8 mouse cellular contexts compared by ENCODE assay signal in the genomic region with DNA sequence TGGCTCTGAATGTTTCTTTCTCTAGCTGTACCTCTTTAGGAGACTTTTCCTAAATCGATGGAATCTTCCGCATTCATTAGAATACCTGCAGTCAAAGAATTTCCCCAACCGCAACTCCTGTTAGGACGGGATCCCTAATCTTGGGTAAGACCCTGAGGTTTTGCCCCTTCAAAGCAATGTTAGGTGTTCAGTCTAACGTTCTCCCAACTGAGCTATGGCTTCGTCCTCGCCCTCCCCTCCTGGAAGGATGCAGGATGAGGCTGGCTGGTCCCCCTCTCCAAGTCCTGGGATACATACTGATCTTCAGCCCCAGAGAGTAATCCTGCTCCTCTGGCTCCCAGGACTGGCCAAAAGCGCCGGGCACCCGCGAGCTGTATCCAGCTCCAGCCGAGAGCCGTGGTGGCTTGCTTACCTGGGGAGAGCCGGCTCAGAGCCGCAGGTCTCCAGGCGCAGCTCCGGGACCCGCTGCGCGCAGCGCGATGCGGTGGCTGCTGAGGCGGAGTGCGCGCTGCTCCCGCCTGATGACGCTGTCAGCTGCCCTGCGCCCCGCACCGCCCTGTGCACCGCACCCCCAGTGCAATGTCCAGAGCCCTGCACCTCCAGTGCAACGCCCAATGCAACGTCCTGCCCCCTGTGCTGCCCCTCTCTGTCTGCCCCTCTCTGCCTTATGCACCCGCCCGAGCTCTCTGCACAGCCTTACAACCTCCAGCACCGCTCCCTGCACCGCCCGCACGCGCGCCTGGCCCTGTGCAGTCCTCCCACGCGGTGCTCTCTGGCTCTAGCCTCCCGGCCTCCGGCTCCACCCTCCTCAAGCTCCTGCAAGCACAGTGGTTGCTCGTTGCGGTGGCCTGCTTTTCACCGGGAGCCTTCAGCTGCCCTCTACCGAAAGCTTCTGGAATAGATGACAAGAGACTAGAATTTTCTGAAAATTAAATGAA. TPM values are rescaled to one million over a fixed set of nuclear protein-coding genes. Genes with fewer than 3 reads are reported as not detected.
DNase-seq lines count a peak whose midpoint lies in the region; ATAC-seq and TF ChIP-seq lines count a peak whose summit lies in the region.

No protein-coding gene starts in this region.

- peak; percentile 55 for TF ChIP-seq CTCF in gastrocnemius, adult 2 months (IDR thresholded peaks at IDR 0.05)
- peak; percentile 86 for TF ChIP-seq CTCF in hindbrain, postnatal 0 days (IDR thresholded peaks at IDR 0.05; ENCODE audit: low read depth)
- peak; percentile 75 for TF ChIP-seq CTCF in left cerebral cortex, adult 2 months (IDR thresholded peaks at IDR 0.05)

- WGBS in hindbrain, postnatal 0 days: 2% methylated on average over 50 of the region's 50 CpGs

- H3K9ac ChIP-seq in hindbrain, postnatal 0 days (replicated peaks; ENCODE audit: low read length): peak overlapping the region; percentile 80

- peaks cover 6% of the 10 kb centered on the region; the same call in 1 of the 2 replicates for H3K4me1 ChIP-seq in hindbrain, postnatal 0 days (ENCODE audit: insufficient read depth, low read length)

- peak; percentile 93 for DNase-seq in R1 (ENCODE audit: low read depth, low spot score)
- peak; percentile 92 to 93 for DNase-seq in cerebellum, postnatal 36 days
- DNase-seq in gastrocnemius, adult 2 months: peak; percentile 70
- DNase-seq in hindbrain, postnatal 0 days (ENCODE audit: low spot score): peak; percentile 94
- DNase-seq in left cerebral cortex, adult 2 months (ENCODE audit: extremely low spot score in 1 of 2, low spot score in 2 of 2): peak; percentile 79 to 85
- peak; percentile 70 to 75 for DNase-seq in lung, postnatal 4 days
- DNase-seq in retina, postnatal 7 days (ENCODE audit: low read depth, low spot score): peak; percentile 76
- peak; percentile 49 to 65 for DNase-seq in urinary bladder, adult 18-20 months (ENCODE audit: low spot score in 2 of 2)

- H3K27ac ChIP-seq in gastrocnemius, adult 2 months: no peak overlapping the region
- peak overlapping the region; percentile 91 for H3K27ac ChIP-seq in hindbrain, postnatal 0 days
- H3K27ac ChIP-seq in left cerebral cortex, adult 2 months: peak overlapping the region; percentile 96

- H3K4me3 ChIP-seq in gastrocnemius, adult 2 months: peak overlapping the region; percentile 60
- H3K4me3 ChIP-seq in hindbrain, postnatal 0 days (ENCODE audit: low read length): peak overlapping the region; percentile 66
- H3K4me3 ChIP-seq in left cerebral cortex, adult 2 months: peak overlapping the region; percentile 82

- peak; percentile 96 for ATAC-seq in hindbrain, postnatal 0 days

- no peaks in the 10 kb centered on the region for H3K36me3 ChIP-seq in hindbrain, postnatal 0 days (ENCODE audit: insufficient read depth, low read length)

- no peaks in the 10 kb centered on the region for H3K9me3 ChIP-seq in hindbrain, postnatal 0 days (ENCODE audit: low read length)

- no peaks in the 10 kb centered on the region for H3K27me3 ChIP-seq in hindbrain, postnatal 0 days (ENCODE audit: insufficient read depth, low read length)

- peak overlapping the region; percentile 73 for H3K4me2 ChIP-seq in hindbrain, postnatal 0 days (ENCODE audit: low read depth, low read length)

- intact Hi-C loops in gastrocnemius, adult 2 months (cut with DNase I): no loop called here
- intact Hi-C loops in left cerebral cortex, adult 2 months (cut with DNase I): loop anchor here (1.0 to 10.0 kb wide), 3 partner anchors 255 to 695 kb away; no protein-coding TSS in a partner anchor

RNA-seq across cellular contexts. Expression of gene Diras2, which starts 0.8 kb away (rescaled TPM):
- under 1 TPM in 1 of 2 experiments, not detected in 1; 0.06 TPM for total RNA-seq in gastrocnemius, adult 2 months (2021)
- total RNA-seq in hindbrain, postnatal 0 days (2014; rRNA removed): 64.4 and 64.5 TPM in 2 replicates
- polyA plus RNA-seq in hindbrain, postnatal 0 days (2015; fragmentation: Nextera tagmentation; extraction: Ambion mirVana): 7.3 and 7.9 TPM in 2 replicates
- 100 to 1,000 TPM; 170 to 185 TPM for total RNA-seq in left cerebral cortex, adult 2 months (2021)

RNA-seq across cellular contexts. Expression of gene Syk, which starts 52.7 kb away (rescaled TPM):
- total RNA-seq in gastrocnemius, adult 2 months (2021): 1 to 10 TPM; 1.9 to 2.2 TPM
- 1.8 and 2.7 TPM in 2 replicates for total RNA-seq in hindbrain, postnatal 0 days (2014; rRNA removed)
- 1.1 and 1.2 TPM in 2 replicates for polyA plus RNA-seq in hindbrain, postnatal 0 days (2015; fragmentation: Nextera tagmentation; extraction: Ambion mirVana)
- 1 to 10 TPM; 2.6 to 3.3 TPM for total RNA-seq in left cerebral cortex, adult 2 months (2021)

Comparison
In these comparisons a context has a peak if more than half of its experiments do, and no peak if none do; other contexts are left out.
1. RNA of gene Diras2, which starts 0.8 kb away (total RNA-seq): 170 to 185 TPM in left cerebral cortex, adult 2 months and 64.4 to 64.5 TPM in hindbrain, postnatal 0 days; 0.06 TPM in gastrocnemius, adult 2 months; every median in the first group is over 10 times any median in the second.
2. Peak in every context shown above with its lines, with median percentiles within 50 percentile points of each other: DNase-seq, H3K4me3 ChIP-seq and CTCF ChIP-seq.